Mouse (Mus musculus) embryonic facial prominence, embryonic 13.5 days (tissue): ENCODE results near the gene Dpp7. TPM values are rescaled to one million over a fixed set of nuclear protein-coding genes. Genes with fewer than 3 reads are reported as not detected.

Experiments
- ATAC-seq: fragments of 200-750 bp; cut with Nextera tagmentation; 2 replicates; pipeline ENCODE4 v1.8.0; 2017; ENCODE audit warnings: low read depth; ENCODE audit not compliant: insufficient number of reproducible peaks, insufficient read depth, low FRiP score, low TSS enrichment
- H3K27ac ChIP-seq: fragments of 300-500 bp; sonication (generic); 2 replicates; pipeline ENCODE4 v1.5.1; 2015; ENCODE audit warnings: moderate library complexity, mild to moderate bottlenecking, inconsistent platforms
- H3K27me3 ChIP-seq: fragments of 300-500 bp; sonication (generic); 2 replicates; pipeline ENCODE4 v1.6.1; 2015; ENCODE audit warnings: mild to moderate bottlenecking, inconsistent platforms
- H3K36me3 ChIP-seq: fragments of 300-500 bp; sonication (generic); 2 replicates; pipeline ENCODE4 v1.6.1; 2015; ENCODE audit warnings: mild to moderate bottlenecking, inconsistent platforms
- H3K4me1 ChIP-seq: fragments of 300-500 bp; sonication (generic); 2 replicates; pipeline ENCODE4 v1.6.1; 2015; ENCODE audit warnings: inconsistent platforms
- H3K4me2 ChIP-seq: fragments of 300-500 bp; sonication (generic); 2 replicates; pipeline ENCODE4 v1.6.1; 2015; ENCODE audit warnings: moderate library complexity, mild to moderate bottlenecking, inconsistent platforms
- H3K4me3 ChIP-seq: fragments of 300-500 bp; sonication (generic); 2 replicates; pipeline ENCODE4 v1.5.1; 2015; ENCODE audit warnings: mild to moderate bottlenecking, inconsistent platforms
- H3K9ac ChIP-seq: fragments of 300-500 bp; sonication (generic); 2 replicates; pipeline ENCODE4 v1.6.1; 2015; ENCODE audit warnings: mild to moderate bottlenecking, inconsistent platforms
- H3K9me3 ChIP-seq: fragments of 300-500 bp; sonication (generic); 2 replicates; pipeline ENCODE4 v1.6.1; 2016; ENCODE audit warnings: inconsistent platforms
- WGBS: fragments of 180-500 bp; shearing (Covaris S2); methylation state at CpG from one replicate; pipeline ENCODE4 v1.1.7; 2015; ENCODE audit warnings: mixed read lengths; 5-methylcytosine and 5-hydroxymethylcytosine counted together
- polyA plus RNA-seq: library from polyadenylated mRNA; unstranded; fragments of >200 nt; fragmentation: Nextera tagmentation; extraction: Ambion mirVana; gene quantifications from 2 replicates; pipeline ENCODE4 v1.2.1, GENCODE M21; 2015

Dpp7 gene
- polyA plus RNA-seq, 1 experiment from 2014 or later: 25.5 TPM

GRCm38 (mm10) chr2:25333569-25333968, 22.6 kb downstream of the Dpp7 start:
- Histone ChIP-seq H3K4me3 (peak overlapping the region; percentile 82), H3K27ac (no peak overlapping the region), H3K36me3 (peaks cover 48% of the 10 kb centered on the region), H3K4me1 (peaks cover 19% of the 10 kb centered on the region), H3K27me3 (no peaks in the 10 kb centered on the region), H3K4me2 (peak overlapping the region; percentile 90), H3K9me3 (no peaks in the 10 kb centered on the region), H3K9ac (peak overlapping the region; percentile 94)
- no peak for ATAC-seq
- 77% methylated on average over 2 of the region's 2 CpGs for WGBS

GRCm38 (mm10) chr2:25332286-25333160, 23.6 kb downstream of the Dpp7 start, which contains the start of gene Man1b1:
Gene Man1b1, plus strand, starts transcription at chr2:25332338.
- H3K4me3 ChIP-seq: peak within 1 kb of the TSS; percentile 82
- WGBS: under 1% methylated on average over 78 of the region's 78 CpGs
- H3K27me3 ChIP-seq: no peaks in the 10 kb centered on the region
- H3K9me3 ChIP-seq: no peaks in the 10 kb centered on the region
- peaks cover 37% of the 10 kb centered on the region for H3K36me3 ChIP-seq
- ATAC-seq: peak; percentile 95
- peak within 1 kb of the TSS; percentile 90 for H3K4me2 ChIP-seq
- H3K27ac ChIP-seq: peak within 1 kb of the TSS; percentile 87
- H3K9ac ChIP-seq: peak within 1 kb of the TSS; percentile 94
- peaks cover 19% of the 10 kb centered on the region for H3K4me1 ChIP-seq

- H3K4me2 ChIP-seq: peak overlapping the region; percentile 90
- peaks cover 27% of the 10 kb centered on the region for H3K36me3 ChIP-seq
- H3K4me1 ChIP-seq: peaks cover 19% of the 10 kb centered on the region
- H3K27me3 ChIP-seq: peaks cover 2% of the 10 kb centered on the region; the same call in 1 of the 2 replicates
- H3K4me3 ChIP-seq: peak overlapping the region; percentile 82
- 67% methylated on average over 9 of the region's 9 CpGs for WGBS
- no peaks in the 10 kb centered on the region for H3K9me3 ChIP-seq
- H3K27ac ChIP-seq: no peak overlapping the region
- H3K9ac ChIP-seq: peak overlapping the region; percentile 94
- no peak for ATAC-seq
Observed at GRCm38 (mm10) chr2:25331470-25331869, 24.7 kb downstream of the Dpp7 start.

GRCm38 (mm10) chr2:25328440-25328839, 27.7 kb downstream of the Dpp7 start:
- peaks cover 3% of the 10 kb centered on the region; the same call in 1 of the 2 replicates for H3K27me3 ChIP-seq
- peaks cover 12% of the 10 kb centered on the region for H3K4me1 ChIP-seq
- H3K4me3 ChIP-seq: no peak overlapping the region
- H3K4me2 ChIP-seq: no peak overlapping the region
- H3K36me3 ChIP-seq: no peaks in the 10 kb centered on the region
- ATAC-seq: no peak
- 37% methylated on average over 7 of the region's 7 CpGs for WGBS
- H3K27ac ChIP-seq: no peak overlapping the region
- H3K9me3 ChIP-seq: no peaks in the 10 kb centered on the region
- H3K9ac ChIP-seq: no peak overlapping the region

- WGBS: 63% methylated on average over 2 of the region's 2 CpGs
- no peak overlapping the region for H3K4me3 ChIP-seq
- H3K36me3 ChIP-seq: no peaks in the 10 kb centered on the region
- H3K4me1 ChIP-seq: peaks cover under 1% of the 10 kb centered on the region
- peaks cover 5% of the 10 kb centered on the region for H3K27me3 ChIP-seq
- no peak overlapping the region for H3K9ac ChIP-seq
- H3K27ac ChIP-seq: no peak overlapping the region
- no peak overlapping the region for H3K4me2 ChIP-seq
- H3K9me3 ChIP-seq: no peaks in the 10 kb centered on the region
- no peak for ATAC-seq
Observed at GRCm38 (mm10) chr2:25326036-25326435, 30.1 kb downstream of the Dpp7 start.

- 32% methylated on average over 2 of the region's 2 CpGs for WGBS
- no peak overlapping the region for H3K4me3 ChIP-seq
- H3K9me3 ChIP-seq: no peaks in the 10 kb centered on the region
- H3K9ac ChIP-seq: no peak overlapping the region
- peaks cover 4% of the 10 kb centered on the region for H3K4me1 ChIP-seq
- peaks cover 61% of the 10 kb centered on the region for H3K27me3 ChIP-seq
- H3K27ac ChIP-seq: no peak overlapping the region
- H3K36me3 ChIP-seq: no peaks in the 10 kb centered on the region
- ATAC-seq: no peak
- H3K4me2 ChIP-seq: no peak overlapping the region
Observed at GRCm38 (mm10) chr2:25320084-25320483, 36.1 kb downstream of the Dpp7 start.

- Histone ChIP-seq H3K9ac (no peak within 1 kb of the TSS), H3K4me3 (peak within 1 kb of the TSS; percentile 36), H3K4me2 (peak within 1 kb of the TSS; percentile 68), H3K4me1 (peaks cover 4% of the 10 kb centered on the region), H3K9me3 (no peaks in the 10 kb centered on the region), H3K36me3 (no peaks in the 10 kb centered on the region), H3K27ac (no peak within 1 kb of the TSS), H3K27me3 (peaks cover 70% of the 10 kb centered on the region)
- 9% methylated on average over 58 of the region's 58 CpGs for WGBS
- ATAC-seq: no peak
Observed at GRCm38 (mm10) chr2:25318971-25319773, 37.0 kb downstream of the Dpp7 start, which contains the start of gene Grin1. Gene Grin1, minus strand, starts transcription at chr2:25319187.

GRCm38 (mm10) chr2:25318119-25318966, 37.8 kb downstream of the Dpp7 start:
- no peak overlapping the region for H3K9ac ChIP-seq
- peak overlapping the region; percentile 36 for H3K4me3 ChIP-seq
- H3K4me1 ChIP-seq: peaks cover 4% of the 10 kb centered on the region
- no peak overlapping the region for H3K27ac ChIP-seq
- no peak for ATAC-seq
- peaks cover 79% of the 10 kb centered on the region for H3K27me3 ChIP-seq
- H3K4me2 ChIP-seq: peak overlapping the region; percentile 68
- WGBS: 10% methylated on average over 31 of the region's 31 CpGs
- no peaks in the 10 kb centered on the region for H3K36me3 ChIP-seq
- no peaks in the 10 kb centered on the region for H3K9me3 ChIP-seq

GRCm38 (mm10) chr2:25311491-25311891, 44.7 kb downstream of the Dpp7 start:
- 7% methylated on average over 11 of the region's 11 CpGs for WGBS
- no peak for ATAC-seq
- H3K27me3 ChIP-seq: peaks cover 98% of the 10 kb centered on the region

GRCm38 (mm10) chr2:25310969-25311368, 45.2 kb downstream of the Dpp7 start:
- no peak overlapping the region for H3K4me2 ChIP-seq
- no peak overlapping the region for H3K9ac ChIP-seq
- H3K27ac ChIP-seq: no peak overlapping the region
- H3K4me1 ChIP-seq: no peaks in the 10 kb centered on the region
- ATAC-seq: no peak
- no peak overlapping the region for H3K4me3 ChIP-seq
- H3K9me3 ChIP-seq: no peaks in the 10 kb centered on the region
- H3K27me3 ChIP-seq: peaks cover 98% of the 10 kb centered on the region
- WGBS: 2% methylated on average over 22 of the region's 22 CpGs
- no peaks in the 10 kb centered on the region for H3K36me3 ChIP-seq

More at GRCm38 (mm10) chr2:25311491-25311891, 44.7 kb downstream of the Dpp7 start:
- Histone ChIP-seq H3K4me2 (no peak overlapping the region), H3K27ac (no peak overlapping the region), H3K4me1 (no peaks in the 10 kb centered on the region), H3K4me3 (no peak overlapping the region), H3K36me3 (no peaks in the 10 kb centered on the region), H3K9ac (no peak overlapping the region), H3K9me3 (no peaks in the 10 kb centered on the region)

- Histone ChIP-seq H3K9me3 (no peaks in the 10 kb centered on the region), H3K4me2 (no peak overlapping the region), H3K36me3 (no peaks in the 10 kb centered on the region), H3K9ac (no peak overlapping the region), H3K27ac (no peak overlapping the region), H3K27me3 (peaks cover 98% of the 10 kb centered on the region), H3K4me3 (no peak overlapping the region), H3K4me1 (peaks cover 5% of the 10 kb centered on the region)
- ATAC-seq: no peak
- WGBS: 53% methylated on average over 10 of the region's 10 CpGs
Observed at GRCm38 (mm10) chr2:25310180-25310579, 46.0 kb downstream of the Dpp7 start.
